Mouse (Mus musculus) monocyte, adult 5-6 weeks (primary cell): ENCODE data around the gene Trim16. TPM values are rescaled to one million over a fixed set of nuclear protein-coding genes. Genes with fewer than 3 reads are reported as not detected.

Source experiments
- ATAC-seq: fragments of 153-309, 156-312 bp; replicated peaks from 2 replicates; pipeline ENCODE4 v1.8.0; 2017; ENCODE audit warnings: mild to moderate bottlenecking; ENCODE audit not compliant: low TSS enrichment, insufficient number of reproducible peaks, severe bottlenecking, poor library complexity, low FRiP score
- total RNA-seq: library from RNA; stranded (forward); fragments of 200-1000, 200-491, 200-594 nt; gene quantifications from 3 replicates; pipeline ENCODE4 v1.2.3, GENCODE M21; 2017

Trim16 gene
- total RNA-seq, 1 experiment from 2014 or later, result 5.9 TPM

- ATAC-seq, result no peak
Measured at GRCm38 (mm10) chr11:62878728-62879127, 58.7 kb downstream of the Trim16 start.

- ATAC-seq, result peak; percentile 97
Measured at GRCm38 (mm10) chr11:62879220-62880048, 59.4 kb downstream of the Trim16 start, which contains the start of gene Tvp23b. Gene Tvp23b, plus strand, starts transcription at chr11:62879455.

GRCm38 (mm10) chr11:62883407-62883806, 63.4 kb downstream of the Trim16 start:
- ATAC-seq, result no peak

- no peak for ATAC-seq
Measured at GRCm38 (mm10) chr11:62885323-62885722, 65.3 kb downstream of the Trim16 start.

- no peak for ATAC-seq
Measured at GRCm38 (mm10) chr11:62890796-62891195, 70.8 kb downstream of the Trim16 start.

GRCm38 (mm10) chr11:62891763-62892162, 71.7 kb downstream of the Trim16 start:
- ATAC-seq, result no peak

Other genes starting within 250 kb of the Trim16 start
- 33.3 to 61.4 TPM (median 38.2 TPM) in 3 replicates for gene Trpv2, start 245.7 kb upstream of the Trim16 start, total RNA-seq
- 1.3 to 6.4 TPM (median 4.1 TPM) in 3 replicates for gene Lrrc75a, start 171.7 kb upstream of the Trim16 start, total RNA-seq
- 11.6 to 45.4 TPM (median 31.4 TPM) in 3 replicates for gene Mmgt2, start 171.6 kb upstream of the Trim16 start, total RNA-seq
- 4.4 to 15.7 TPM (median 5.0 TPM) in 3 replicates for gene Zfp287, start 88.3 kb upstream of the Trim16 start, total RNA-seq
- gene Gm10428, start 67.1 kb upstream of the Trim16 start, total RNA-seq, result not detected in 3 replicates
- 3.0 TPM in 1 of 3 replicates, not detected in the others for gene Zfp286, start 30.8 kb upstream of the Trim16 start, total RNA-seq
- 0.75 to 2.6 TPM (median 2.5 TPM) in 3 replicates for gene Fbxw10, start 26.8 kb downstream of the Trim16 start, total RNA-seq
- 23.5 to 32.7 TPM (median 30.7 TPM) in 3 replicates for gene Tvp23b, start 59.2 kb downstream of the Trim16 start, total RNA-seq
- 2.3 TPM in 1 of 3 replicates, not detected in the others for gene Cdrt4, start 131.0 kb downstream of the Trim16 start, total RNA-seq
- not detected in 3 replicates for gene Tekt3, start 241.4 kb downstream of the Trim16 start, total RNA-seq